Mouse (Mus musculus): ENCODE results near the gene Hist1h4h.

Hist1h4h gene

DNA sequence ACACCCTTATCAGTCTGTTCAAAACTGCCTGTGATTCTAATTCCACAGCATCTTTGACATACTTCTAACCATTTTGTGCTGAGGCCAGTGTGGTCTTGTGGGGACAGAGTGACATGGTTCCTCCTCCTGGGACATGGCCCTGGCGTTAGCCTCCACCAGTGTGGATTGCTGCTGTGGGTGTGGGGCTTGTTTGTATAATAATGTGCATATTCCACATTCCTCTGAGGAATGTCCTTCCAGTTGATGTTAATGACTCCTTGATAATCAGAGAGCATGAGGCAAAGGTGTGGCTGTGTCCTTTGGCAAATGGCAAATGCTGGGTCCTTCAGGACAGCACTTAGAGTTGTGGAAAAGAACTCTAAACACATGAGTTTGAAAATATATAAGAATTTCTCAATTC lies 17.3 kb upstream of the Hist1h4h start:
- no peak for DNase-seq

DNA sequence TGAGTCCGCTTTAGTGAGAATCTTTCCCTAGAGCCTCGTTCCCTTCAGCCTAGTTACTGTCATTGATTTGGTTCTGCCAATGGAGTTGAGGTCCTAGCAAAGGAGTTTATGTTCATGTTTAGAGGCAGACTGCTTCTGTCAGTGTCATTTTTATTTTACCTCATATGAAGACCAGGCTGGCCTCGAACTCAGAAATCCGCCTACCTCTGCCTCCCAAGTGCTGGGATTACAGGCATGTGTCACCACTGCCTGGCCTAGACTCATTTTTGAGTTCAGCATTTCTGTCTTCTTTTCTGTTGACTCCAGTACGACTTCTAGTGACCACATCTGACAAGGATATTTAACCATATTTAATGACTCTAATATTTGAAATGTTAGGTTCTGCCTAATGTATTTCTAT lies 15.6 kb upstream of the Hist1h4h start:
- no peak for DNase-seq

DNA sequence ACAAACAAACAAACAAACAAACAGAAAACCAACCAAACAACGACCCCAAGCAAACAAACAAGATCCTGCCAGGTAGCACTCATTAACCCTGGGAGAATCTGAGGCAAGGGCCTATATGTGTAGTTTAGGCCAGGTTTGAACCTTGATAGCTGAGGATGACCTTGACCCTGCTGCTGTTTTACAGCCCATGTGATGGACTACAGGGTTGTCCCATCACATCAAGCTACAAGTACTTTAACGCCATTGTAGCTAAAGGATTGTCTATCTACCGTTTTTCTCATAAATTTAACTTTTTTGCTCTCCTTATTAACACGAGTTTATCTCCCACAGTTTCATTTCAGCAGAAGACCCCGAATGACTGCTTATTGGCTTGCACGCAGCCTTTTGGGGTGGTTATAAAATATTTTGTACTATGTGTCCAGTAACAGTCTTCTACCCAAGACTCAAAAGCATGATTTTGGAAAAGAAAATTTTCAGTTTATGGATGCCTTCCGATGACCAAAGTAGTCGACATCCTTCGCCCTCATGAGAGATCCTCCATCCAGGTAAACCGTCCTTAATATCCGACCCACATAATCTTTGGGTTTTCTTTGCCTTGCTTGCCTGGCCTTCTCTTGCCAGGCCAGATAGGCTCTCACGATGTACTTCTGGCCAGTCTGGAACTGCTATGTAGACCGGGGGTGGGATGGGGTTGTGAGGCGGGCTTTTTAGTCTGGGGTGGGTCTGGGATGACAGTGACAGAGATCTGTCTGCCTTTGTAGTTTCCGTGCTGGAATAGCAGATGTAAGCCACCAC lies 14.8 kb upstream of the Hist1h4h start:
- no peak for DNase-seq

DNA sequence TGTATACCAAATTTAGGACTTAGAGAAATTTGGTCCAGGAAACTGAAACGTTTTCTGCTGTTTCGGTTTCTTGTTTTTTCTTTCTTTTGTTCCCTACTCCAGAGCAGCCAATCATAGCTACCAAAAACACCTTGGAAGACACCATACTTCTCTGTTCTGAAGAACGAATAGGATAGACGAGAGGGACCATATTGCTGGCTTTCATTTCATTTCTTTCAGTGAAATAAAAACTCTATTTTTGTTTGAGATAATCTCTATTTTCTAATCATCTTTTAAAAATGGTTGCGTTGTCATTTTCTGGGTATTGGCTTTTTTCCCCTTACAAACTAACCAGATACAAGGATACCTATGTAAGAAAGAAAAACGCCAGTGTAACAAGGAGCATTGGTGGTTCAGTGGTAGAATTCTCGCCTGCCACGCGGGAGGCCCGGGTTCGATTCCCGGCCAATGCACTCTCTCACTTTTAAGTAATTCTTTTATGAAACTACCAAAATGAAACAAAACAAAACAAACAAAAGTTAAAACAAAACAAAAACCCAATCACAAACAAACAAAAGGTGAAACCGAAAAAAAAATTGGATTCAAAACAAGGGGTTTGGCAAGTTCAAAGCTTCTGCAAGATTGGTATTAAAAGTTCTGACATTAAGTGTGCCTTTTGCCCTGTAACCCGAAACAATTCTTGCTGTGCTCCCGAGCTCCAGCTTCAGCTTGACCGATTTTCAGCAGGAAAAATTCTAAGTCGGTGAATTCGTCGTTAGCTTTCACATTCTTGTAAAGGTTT lies 13.8 kb upstream of the Hist1h4h start:
- peak; percentile 78 to 84 for DNase-seq

DNA sequence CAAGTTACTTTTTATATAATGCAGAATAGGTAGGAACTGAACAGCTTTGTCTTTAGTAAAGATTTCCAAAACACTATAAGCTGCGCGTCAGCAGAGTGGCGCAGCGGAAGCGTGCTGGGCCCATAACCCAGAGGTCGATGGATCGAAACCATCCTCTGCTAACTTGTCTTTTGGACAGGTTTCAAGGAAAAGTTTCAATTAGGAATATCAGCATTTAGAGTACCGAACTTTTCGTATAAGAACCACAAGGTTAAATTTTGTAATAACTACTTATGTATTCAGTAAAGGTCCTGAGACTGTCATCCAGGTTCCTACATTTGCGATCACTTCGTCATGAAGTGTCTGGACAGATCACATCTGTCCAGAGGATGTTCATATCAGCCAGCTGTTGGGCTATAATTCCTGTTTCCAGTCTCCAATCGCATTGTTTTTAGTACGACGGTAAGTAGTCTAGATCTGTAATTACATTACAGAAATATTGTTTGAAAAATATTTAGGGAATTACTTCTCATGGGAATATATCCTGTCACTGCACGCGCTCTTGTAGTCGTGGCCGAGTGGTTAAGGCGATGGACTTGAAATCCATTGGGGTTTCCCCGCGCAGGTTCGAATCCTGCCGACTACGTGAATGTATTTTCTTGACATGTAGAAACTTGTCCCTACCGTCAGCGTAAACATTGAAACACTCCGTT lies 13.1 kb upstream of the Hist1h4h start:
- peak; percentile 90 to 95 for DNase-seq

DNA sequence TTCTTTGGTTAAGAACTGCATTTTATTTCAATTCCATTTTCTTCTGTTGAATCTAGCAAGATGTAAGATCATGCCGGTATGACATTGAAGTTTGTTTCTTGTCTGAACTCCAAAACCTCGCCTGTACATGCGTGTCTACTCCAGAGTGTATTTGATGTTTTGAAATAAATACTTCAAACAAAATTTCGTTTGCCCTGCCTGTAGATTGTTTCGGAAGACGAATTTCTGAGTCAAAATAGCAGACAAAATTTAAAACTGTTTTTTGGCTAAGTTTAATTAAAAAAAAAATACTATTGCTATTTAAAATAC lies 12.6 kb upstream of the Hist1h4h start:
- no peak for DNase-seq

DNA sequence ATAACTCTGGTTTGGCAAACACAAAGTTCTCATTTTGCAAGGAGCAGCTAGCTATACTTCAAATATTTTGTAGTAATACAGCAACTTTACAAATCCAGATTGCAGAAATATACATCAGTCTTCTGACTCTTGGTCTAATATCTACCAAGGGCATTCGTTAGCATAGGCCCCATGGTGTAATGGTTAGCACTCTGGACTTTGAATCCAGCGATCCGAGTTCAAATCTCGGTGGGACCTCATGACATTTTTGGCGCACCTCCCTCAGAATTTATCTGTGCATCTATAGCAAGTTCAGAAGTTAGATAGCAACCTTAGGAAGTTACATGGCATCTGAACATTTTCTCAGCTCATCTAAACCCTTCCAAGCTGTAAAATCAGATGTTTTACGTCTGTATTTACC lies 12.0 kb upstream of the Hist1h4h start:
- DNase-seq = peak; percentile 80 to 84

DNA sequence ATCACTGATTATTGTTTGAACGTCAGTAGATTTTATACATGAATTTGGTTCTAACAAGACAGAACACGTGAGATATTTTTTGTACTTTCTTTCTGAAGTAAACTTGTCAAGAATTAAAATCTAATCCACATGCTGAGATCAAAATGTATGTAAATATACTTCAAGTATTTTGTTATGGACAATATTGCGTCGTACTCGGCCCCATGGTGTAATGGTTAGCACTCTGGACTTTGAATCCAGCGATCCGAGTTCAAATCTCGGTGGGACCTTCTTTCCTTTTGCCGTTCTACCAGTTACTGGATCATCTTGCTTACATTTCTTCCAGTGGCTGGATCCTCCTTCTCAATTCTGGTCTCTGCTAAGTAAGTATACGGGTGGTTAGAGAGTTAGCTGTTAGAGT lies 11.4 kb upstream of the Hist1h4h start:
- peak; percentile 69 to 78 for DNase-seq

DNA sequence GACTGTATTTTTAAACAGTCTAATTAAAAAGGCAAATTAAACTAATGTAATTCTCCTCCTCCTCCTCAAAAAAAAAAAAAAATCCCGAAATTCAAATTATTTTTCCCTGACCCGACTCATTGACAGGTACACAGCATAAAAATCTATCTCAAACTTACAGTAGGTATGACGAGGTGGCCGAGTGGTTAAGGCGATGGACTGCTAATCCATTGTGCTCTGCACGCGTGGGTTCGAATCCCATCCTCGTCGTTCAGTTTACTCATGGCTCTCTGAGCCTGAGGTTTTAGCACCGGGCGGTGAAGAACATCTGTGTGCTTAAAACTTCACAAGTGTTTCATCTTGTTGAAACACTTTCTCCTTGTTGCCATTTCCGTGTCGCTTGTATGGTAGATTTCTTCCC lies 9.1 kb upstream of the Hist1h4h start:
- DNase-seq = peak; percentile 90 to 94

DNA sequence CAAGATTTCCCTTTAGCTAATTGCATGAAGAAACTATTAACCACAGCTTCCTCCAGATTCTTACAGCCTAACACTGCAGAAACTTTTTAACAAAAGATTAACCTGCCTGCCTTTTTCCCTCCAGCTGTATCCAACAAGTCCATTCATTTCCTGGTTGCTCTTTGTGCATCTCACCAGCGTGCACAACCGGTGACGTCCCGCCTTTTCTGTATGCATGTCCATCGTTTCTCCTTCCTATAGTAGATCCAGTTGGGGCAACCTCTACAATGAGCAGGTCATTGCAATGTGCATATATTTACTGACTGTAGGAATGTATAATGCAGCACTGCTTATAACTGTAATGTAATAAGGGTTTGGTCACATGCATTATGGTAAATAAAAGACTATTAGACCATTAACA lies 6.9 kb upstream of the Hist1h4h start:
- no peak for DNase-seq

DNA sequence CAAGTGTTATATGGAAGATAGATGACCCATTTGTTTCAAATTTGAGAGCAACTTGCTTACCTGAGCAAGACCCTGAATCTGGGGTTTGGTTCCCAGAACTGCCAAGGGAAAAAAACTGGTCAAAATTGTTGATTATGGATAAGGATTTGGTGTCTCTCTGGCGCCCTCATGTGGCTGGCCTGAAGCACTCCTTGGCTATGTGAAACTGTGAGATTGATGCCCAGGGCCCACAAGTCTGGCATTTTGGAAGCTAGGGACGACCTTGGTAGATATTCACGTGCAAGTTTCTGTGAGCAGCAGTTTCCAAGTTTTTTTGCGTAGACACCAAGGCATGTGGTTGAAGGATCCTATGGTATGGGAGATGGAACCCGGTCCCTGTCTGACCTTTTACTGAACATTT lies 6.2 kb upstream of the Hist1h4h start:
- DNase-seq = peak; percentile 70 to 73

DNA sequence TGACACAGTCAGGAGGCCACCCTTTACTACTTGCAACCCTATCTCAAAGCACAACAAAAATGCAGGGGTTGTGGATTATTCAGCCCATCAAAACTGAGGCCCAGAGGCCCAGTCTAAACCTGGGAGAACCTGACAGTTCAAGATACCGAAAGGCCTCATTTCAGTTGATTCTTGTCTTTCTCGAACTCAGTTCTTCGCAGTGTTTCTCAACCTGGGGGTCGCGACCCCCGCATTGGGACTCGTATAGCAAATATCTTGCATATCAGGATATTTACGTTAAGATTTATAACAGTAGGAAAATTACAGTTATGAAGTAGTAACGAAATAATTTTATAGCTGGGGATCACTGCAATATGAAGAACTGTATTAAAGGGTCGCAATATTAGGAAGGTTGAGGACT lies 4.9 kb upstream of the Hist1h4h start:
- DNase-seq = no peak

DNA sequence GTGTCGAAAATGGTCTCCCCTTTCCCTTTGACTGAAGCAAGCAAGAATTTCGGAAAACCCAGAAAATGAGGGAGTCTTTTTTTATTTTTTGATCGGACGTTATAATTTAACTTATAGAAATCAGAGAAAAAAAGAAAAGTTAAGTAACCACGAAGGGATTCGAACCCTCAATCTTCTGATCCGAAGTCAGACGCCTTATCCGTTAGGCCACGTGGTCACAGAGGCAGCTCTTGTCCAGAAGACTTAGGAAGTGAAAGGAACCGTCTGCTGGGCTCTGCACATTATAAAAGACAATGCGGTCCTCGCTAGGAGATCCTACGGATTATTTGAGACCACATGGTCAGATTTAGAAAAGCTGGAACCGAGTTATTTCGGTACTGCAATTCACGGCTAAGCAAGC lies 4.5 kb upstream of the Hist1h4h start:
- DNase-seq = peak; percentile 79 to 82

DNA sequence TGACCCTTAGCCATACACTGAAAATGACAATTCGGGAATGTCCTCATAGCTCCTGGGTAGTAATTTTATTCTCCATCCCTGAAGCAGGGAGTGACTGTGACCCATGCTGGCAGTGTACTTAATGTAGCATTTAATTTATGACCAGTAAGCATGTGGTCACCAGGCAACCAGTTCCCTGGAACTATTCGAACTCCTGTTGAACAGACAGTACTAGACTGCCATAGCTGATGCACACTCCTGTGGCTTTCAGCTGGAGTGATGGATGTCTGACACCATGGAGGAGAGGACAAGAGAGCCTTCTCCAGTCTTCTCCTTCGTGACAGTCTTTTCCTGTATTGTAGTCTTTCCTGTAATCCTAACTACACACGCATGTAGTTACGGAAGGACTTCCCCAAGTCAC lies 1.8 kb upstream of the Hist1h4h start:
- DNase-seq = no peak

DNA sequence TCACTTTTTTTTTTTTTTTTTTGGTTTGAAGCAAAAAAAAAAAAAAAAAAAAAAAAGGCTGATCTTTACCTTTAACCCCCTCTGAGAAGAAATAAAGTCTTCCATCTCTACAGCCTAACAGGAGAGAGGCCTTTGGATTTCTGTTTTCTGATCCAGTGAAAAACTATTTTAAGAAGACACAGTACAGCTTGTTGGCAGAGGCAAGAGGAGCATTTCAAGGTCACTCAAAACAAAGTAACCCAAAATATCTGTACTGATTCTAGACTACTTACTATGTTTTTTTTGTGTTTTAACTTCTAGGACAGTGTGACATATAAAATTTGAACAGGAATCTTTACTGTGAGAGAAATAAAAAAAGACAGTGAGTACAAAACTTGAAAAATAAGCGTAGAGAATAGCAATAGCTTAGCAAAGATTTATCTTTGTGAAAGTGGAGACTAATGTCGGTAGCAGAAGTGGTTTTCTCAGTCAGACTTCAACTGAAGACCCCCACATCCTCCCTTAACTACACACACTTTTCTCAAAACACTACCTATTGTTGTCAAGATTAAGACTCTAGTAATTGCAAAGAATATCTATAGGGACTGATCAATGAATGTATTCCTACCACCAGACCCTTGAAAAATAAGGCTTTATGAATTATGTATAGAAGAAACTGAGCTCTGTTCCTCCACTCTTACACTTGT lies 1.2 kb upstream of the Hist1h4h start:
- no peak for DNase-seq

DNA sequence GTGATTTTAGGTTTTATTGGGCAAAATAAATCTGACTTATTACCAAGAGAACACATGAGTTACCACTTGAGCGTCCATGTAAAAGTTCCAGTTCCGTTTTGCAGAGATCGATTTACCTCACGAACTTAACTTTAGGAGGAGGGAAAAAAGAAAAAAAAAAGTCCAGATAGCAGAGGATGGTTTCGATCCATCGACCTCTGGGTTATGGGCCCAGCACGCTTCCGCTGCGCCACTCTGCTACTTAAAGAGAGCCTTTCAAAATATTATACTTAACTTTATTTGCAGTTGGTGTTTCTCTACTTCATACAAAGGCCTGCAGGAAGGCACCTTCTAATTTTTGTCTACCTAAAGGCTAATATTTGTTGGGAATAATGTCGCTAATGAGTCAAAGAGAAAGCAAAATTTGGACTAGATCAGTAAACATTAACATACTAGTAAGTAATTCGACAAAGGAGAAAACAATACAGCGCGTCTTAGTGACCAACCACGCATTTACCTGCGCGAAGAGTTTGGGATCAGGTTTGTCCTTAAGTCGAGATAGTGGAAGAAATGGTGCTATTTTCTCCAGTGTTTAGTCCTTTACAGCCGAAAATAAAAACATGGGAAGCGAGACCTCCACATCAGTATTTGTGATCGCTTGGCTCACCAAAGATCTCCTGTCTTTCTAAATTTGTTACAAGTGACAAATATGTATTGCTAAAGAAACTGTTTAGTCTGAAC lies 509 bp upstream of the Hist1h4h start:
- peak; percentile 66 to 69 for DNase-seq

DNA sequence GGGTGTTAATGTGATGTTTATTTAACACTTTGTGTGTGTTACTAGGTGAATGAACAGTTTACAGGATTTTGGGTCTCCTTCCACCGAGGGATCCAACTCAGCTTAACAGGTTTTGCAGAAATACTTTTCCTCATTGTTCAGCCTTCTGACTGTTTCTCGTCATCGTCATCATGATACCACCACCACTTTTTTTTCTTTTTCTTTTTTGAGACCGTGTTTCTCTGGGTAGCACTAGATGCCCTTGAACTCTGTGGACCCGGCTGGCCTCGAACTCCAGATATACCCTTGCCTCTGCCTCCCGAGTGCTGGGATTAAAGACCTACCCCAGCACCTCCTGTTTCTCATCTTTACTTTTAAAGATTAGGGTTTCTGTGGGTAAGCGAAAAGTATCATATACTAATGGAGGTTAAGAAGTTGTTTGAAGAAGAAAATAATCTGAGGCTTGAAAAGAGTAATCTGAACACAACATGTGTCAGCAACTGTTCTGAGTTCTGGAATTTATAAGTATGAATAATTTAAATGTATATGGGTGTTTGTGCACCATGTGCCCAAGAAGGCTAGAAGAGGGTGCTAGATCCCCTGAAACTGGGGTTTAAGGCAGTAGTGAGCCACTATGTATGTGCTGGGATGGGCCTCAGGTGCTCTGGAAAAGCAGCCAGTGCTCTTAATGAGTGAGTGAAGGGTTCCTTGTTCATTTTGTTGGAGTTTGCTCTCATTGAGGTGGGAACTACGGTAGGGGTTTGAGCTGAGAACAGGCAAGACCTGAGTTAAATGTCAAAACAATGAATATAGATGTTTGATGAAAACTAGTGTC lies 1.6 kb downstream of the Hist1h4h start:
- DNase-seq = no peak

DNA sequence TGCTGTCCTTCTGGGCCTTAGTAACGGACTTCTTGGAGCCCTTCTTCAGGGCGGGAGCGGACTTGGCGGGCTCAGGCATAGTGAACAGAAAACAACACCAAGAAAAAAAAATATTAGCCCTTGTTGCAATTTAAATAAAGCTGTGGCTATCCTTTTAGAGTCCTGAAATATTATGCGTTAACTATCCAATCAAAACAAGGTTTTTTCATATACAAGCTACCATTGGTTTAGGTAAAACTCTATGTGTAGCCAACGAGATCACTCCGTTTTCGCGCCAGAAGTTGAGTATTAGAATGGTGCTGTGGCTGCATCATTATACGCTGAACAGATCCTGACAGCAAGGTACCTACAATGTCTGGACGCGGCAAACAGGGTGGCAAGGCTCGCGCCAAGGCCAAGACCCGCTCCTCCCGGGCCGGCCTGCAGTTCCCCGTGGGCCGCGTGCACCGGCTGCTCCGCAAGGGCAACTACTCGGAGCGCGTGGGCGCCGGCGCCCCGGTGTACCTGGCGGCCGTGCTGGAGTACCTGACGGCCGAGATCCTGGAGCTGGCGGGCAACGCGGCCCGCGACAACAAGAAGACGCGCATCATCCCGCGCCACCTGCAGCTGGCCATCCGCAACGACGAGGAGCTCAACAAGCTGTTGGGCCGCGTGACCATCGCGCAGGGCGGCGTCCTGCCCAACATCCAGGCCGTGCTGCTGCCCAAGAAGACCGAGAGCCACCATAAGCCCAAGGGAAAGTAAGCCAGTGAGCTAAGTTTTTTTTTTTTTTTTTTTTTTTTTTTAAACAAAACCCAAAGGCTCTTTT lies 2.9 kb downstream of the Hist1h4h start, which contains the start of gene Hist1h2af:
TSS of gene Hist1h2af (plus strand) at position 347 of the 808 bp plus-strand sequence.
- peak; percentile 58 to 71 for DNase-seq

DNA sequence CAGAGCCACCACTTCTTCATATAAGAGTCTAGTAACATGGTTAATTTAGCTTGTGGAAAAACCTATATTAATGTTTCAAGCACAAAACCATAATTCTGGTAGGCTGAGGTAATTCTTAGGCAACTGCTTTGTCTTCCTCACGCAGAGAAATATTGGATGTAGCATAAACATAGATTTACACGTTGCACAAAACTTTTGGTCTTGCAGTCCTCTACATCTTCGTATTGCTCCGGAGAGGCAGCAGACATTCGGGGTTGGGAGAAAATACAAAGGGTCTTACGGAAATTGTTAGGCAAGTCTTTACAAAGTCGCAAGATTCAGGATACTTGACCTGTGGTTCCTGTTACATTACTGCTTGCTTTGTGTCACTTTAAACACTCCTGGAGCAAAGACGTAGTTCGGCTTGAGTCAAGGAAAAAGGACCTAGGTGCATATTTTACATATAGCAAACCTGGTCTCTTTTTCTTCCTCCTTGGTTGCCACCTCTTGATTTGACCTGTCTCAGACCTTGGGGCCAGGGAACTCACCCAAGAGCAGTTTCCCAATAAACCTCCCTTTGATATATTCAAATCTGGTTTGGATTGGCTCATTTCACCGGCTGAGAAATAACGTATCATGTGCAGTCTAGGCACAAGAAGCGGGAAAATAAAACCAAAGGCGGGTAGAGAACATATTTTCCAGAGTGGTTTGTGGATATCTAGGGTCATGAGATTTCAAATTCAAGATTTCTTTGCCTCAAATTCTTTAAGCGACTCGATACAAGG lies 3.7 kb downstream of the Hist1h4h start:
- DNase-seq = no peak
